Comparison of ENCODE assay signal across 8 mouse cellular contexts in genomic region chr13:74569967-74570366, GRCm38 (mm10).
DNase-seq lines count a peak whose midpoint lies in the region; TF ChIP-seq lines count a peak whose summit lies in the region.
"Not testable (repeated sequence)": the region's sequence is repeated elsewhere in the genome, so short reads cannot be mapped to it uniquely, and the experiment has no call there.

No protein-coding gene starts in this region.

- not testable (repeated sequence) for H3K4me1 ChIP-seq in lung, adult 2 months (ENCODE audit: control insufficient read depth, insufficient read depth, low read length)

- intact Hi-C loops in gastrocnemius, adult 2 months (cut with DNase I), result not testable (repeated sequence)

- not testable (repeated sequence) for TF ChIP-seq POLR2A in lung, adult 2 months (IDR thresholded peaks at IDR 0.05; ENCODE audit: borderline replicate concordance, extremely low read depth, low read depth, low read length)

- not testable (repeated sequence) for H3K27ac ChIP-seq in gastrocnemius, adult 2 months

- TF ChIP-seq CTCF in gastrocnemius, adult 2 months (IDR thresholded peaks at IDR 0.05), result peak; percentile 13; the same call in 1 of the 2 replicates
- TF ChIP-seq CTCF in lung, adult 2 months (IDR thresholded peaks at IDR 0.05; ENCODE audit: insufficient read depth, low read length), result not testable (repeated sequence)

- H3K4me3 ChIP-seq in gastrocnemius, adult 2 months; lung, adult 2 months (replicated peaks; ENCODE audit: extremely low read depth, low read depth, low read length): not testable (repeated sequence)

- DNase-seq in CD4-positive helper T cell, adult 2 months (ENCODE audit: low read depth, low spot score), result peak; percentile 35
- DNase-seq in MEL-GATA-1-ER (ENCODE audit: extremely low read depth, low read depth), result peak; percentile 5
- DNase-seq in adrenal gland, postnatal 14 days, result peak; percentile 65
- DNase-seq in gastrocnemius, adult 2 months, result not testable (repeated sequence)
- DNase-seq in kidney, adult 9 months, result peak; percentile 24
- peak; percentile 7 for DNase-seq in lung, adult 2 months
- DNase-seq in retina, postnatal 1 day, result peak; percentile 23
- DNase-seq in thymus, postnatal 0 days (ENCODE audit: low spot score), result peak; percentile 45

- WGBS in lung, adult 2 months, result 58% methylated on average over 4 of the region's 4 CpGs
